Mouse (Mus musculus): Measurements from ENCODE around the gene Kcnd3. TPM values are rescaled to one million over a fixed set of nuclear protein-coding genes. Genes with fewer than 3 reads are reported as not detected.

Gene Kcnd3
- polyA plus RNA-seq, 1 experiment from 2014 or later, result 0.58 TPM

DNA sequence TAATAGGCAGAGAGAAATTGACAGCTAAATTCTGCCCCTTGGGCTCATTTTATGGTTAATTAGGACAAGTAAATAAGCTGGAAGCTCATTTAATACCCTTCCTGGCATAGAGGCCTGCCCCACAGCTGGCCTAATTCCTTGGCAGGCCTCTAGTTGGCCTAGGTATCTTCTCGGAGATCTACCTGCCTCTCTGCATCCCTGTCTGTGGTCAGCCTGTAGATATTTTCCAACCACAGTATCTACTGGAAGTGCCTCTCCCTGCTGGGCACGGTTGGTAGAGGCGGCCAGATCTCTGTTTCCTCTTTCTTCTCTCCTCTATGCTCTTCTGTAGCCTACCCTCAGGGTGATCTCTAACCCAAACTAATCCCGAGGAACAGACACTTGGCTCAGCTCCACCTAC lies 267.8 kb downstream of the Kcnd3 start:
- Histone ChIP-seq H3K27me3 (ENCODE audit: insufficient read depth, poor library complexity, severe bottlenecking) (no peaks in the 10 kb centered on the region), H3K4me1 (peaks cover 35% of the 10 kb centered on the region), H3K4me3 (no peak overlapping the region), H3K36me3 (peaks cover 9% of the 10 kb centered on the region; the same call in 1 of the 2 replicates), H3K27ac (no peak overlapping the region), H3K9me3 (no peaks in the 10 kb centered on the region)
- no peak for DNase-seq (ENCODE audit: low spot score)
- WGBS, result 65% methylated on average over 4 of the region's 4 CpGs

DNA sequence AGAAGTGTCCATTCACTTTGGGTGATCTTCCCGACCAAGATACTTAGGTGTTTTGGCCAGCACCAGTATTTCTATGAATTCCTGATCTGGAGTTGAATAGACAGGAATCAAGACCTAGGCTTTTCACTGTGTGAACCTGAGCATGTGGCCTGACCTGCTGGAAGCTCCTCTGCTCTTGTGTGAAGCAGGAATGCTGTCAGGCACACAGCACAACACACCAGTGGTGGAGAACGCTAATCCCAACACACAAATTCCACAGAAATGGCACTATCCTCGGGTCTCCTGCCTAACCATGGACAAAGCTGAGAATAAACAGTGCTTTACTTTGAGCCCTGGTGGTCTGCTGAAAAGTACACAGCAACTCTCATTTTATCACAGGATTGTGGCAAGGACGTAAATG lies 268.4 kb downstream of the Kcnd3 start:
- no peak overlapping the region for H3K27ac ChIP-seq
- H3K36me3 ChIP-seq, result peaks cover 9% of the 10 kb centered on the region; the same call in 1 of the 2 replicates
- 66% methylated on average over 4 of the region's 4 CpGs for WGBS
- no peaks in the 10 kb centered on the region for H3K9me3 ChIP-seq
- no peak for DNase-seq (ENCODE audit: low spot score)
- H3K4me1 ChIP-seq, result peaks cover 35% of the 10 kb centered on the region
- H3K4me3 ChIP-seq, result no peak overlapping the region
- H3K27me3 ChIP-seq (ENCODE audit: insufficient read depth, poor library complexity, severe bottlenecking), result no peaks in the 10 kb centered on the region

DNA sequence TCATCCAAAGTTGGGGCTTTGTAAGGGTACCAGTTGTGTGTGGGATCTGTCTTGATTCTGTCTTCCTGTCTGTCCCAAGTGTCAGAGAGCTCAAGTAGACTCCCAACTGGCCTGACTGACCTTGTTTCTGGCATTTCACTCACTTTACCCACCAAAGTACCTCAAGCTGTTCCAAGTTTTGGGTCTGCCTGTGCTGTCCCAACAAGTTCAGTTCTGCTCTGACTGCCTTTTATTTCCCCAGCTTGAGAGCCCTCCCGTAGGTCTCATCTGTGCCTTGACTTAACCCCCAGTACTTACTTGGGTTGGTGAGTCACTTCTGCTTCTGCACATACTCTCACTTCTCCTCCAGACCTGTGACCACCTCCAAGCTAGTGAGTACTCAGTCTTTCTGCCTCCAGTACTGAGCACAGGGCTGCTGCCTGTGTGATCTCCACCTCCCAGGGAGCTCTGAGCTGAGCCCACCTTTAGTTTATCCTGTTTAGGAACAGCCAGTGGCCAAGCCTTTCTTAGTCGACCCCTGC lies 269.6 kb downstream of the Kcnd3 start:
- Histone ChIP-seq H3K4me1 (peaks cover 27% of the 10 kb centered on the region), H3K27me3 (ENCODE audit: insufficient read depth, poor library complexity, severe bottlenecking) (no peaks in the 10 kb centered on the region), H3K9me3 (no peaks in the 10 kb centered on the region), H3K27ac (no peak overlapping the region), H3K4me3 (no peak overlapping the region), H3K36me3 (0 out of 2 replicates have a peak, but pooled peaks cover 6% of the 10 kb centered on the region)
- 68% methylated on average over 2 of the region's 2 CpGs for WGBS
- DNase-seq (ENCODE audit: low spot score), result no peak

DNA sequence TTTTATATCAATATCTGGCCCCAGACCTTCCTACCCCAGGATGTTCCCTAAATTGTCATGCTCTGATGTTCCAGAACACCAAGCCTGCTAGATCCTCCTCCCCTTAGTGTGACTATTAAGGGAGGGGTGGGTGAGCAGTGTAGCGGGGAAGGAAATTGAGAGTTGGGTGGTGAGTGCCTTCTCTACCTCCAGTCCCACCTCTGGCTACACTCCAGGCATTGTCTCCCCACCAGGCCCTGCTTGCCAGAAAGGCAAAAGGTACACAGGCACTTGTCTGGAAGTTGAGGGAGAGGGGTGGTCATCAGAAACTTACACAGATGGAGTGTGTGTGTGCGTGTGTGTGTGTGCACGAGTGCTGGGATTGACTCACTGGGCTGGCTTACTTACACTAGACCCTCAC lies 270.4 kb downstream of the Kcnd3 start:
- H3K9me3 ChIP-seq, result no peaks in the 10 kb centered on the region
- WGBS, result 90% methylated on average over 3 of the region's 3 CpGs
- no peak for DNase-seq (ENCODE audit: low spot score)
- H3K27me3 ChIP-seq (ENCODE audit: insufficient read depth, poor library complexity, severe bottlenecking), result no peaks in the 10 kb centered on the region
- H3K36me3 ChIP-seq, result peaks cover 3% of the 10 kb centered on the region; the same call in 1 of the 2 replicates
- H3K4me1 ChIP-seq, result peaks cover 22% of the 10 kb centered on the region
- no peak overlapping the region for H3K4me3 ChIP-seq
- H3K27ac ChIP-seq, result no peak overlapping the region

Other genes starting within 250 kb of the Kcnd3 start
- 30.5 and 37.2 TPM in 2 replicates for gene Ddx20, start 235.2 kb downstream of the Kcnd3 start, polyA plus RNA-seq (2016; fragmentation: Nextera tagmentation; extraction: Ambion mirVana)